In the genomic region with DNA sequence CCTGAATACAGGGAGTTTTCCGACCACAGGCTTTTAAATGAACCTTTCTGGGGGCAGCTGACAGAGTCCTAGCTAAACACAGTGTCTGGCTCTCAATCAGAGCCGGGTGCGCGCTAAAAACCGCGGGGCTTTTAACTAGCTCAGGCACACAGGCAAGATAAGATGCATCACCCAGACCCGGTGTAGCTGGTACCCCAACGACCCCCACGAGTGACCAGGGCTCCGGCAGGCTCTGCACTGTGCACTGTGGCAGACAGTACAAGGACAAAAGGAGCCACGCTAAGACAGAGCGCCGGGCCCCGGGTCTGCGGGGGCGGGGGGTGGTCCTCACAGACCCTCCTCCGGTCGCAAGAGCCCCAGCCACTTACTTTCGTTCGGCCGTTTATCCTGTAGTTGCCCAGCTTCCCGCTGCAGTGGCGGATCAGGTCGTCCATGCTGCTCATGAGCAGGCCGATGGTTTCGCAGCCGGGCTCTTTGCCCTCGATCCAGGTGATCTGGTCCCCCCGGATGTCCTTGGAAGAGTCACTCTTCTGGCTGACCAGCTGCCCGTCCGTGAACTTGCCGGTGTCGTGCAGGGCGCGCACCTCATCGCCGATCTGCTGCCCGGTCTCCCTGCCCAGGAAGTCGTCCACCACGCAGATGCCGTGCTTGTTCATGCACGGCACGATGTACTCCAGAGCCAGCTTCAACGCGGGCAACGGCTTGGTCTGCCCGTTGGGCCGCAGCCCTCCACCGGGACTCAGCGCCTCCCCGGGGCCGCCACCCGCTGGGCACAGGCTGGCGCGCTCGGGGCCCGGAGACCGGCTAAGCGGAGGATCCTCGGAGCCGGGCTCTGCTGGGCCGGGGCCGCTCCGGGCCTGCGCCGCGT, we compare ENCODE assay signal across 8 mouse cellular contexts. TPM values are rescaled to one million over a fixed set of nuclear protein-coding genes. Genes with fewer than 3 reads are reported as not detected.
DNase-seq lines count a peak whose midpoint lies in the region; ATAC-seq and TF ChIP-seq lines count a peak whose summit lies in the region.

No protein-coding gene starts in this region.

- peak overlapping the region; percentile 88 for H3K4me2 ChIP-seq in intestine, embryonic 16.5 days (ENCODE audit: low read depth, low read length)
- H3K4me2 ChIP-seq in liver, embryonic 11.5 days: peak overlapping the region; percentile 88
- H3K4me2 ChIP-seq in myocyte (ENCODE audit: low read depth): peak overlapping the region; percentile 89
- H3K4me2 ChIP-seq in stomach, postnatal 0 days (replicated peaks; ENCODE audit: low read depth): peak overlapping the region; percentile 94

- peak; percentile 7 for ATAC-seq in intestine, embryonic 16.5 days
- peak; percentile 25 for ATAC-seq in liver, embryonic 11.5 days (replicated peaks; ENCODE audit: low FRiP score)
- peak; percentile 16; the same call in 1 of the 2 replicates for ATAC-seq in stomach, postnatal 0 days (ENCODE audit: low FRiP score, low TSS enrichment)

- TF ChIP-seq EP300 in stomach, postnatal 0 days (optimal IDR thresholded peaks at IDR 0.05): no peak

- H3K79me2 ChIP-seq in myocyte (ENCODE audit: control insufficient read depth, insufficient read depth): peaks cover 59% of the 10 kb centered on the region

- TF ChIP-seq POLR2A in myocyte (IDR thresholded peaks at IDR 0.05; ENCODE audit: insufficient read length, low read depth): peak; percentile 17

- H3K9me3 ChIP-seq in intestine, embryonic 16.5 days (ENCODE audit: control insufficient read depth, low read length): no peaks in the 10 kb centered on the region
- no peaks in the 10 kb centered on the region for H3K9me3 ChIP-seq in liver, embryonic 11.5 days (ENCODE audit: control insufficient read depth, low read length)
- no peaks in the 10 kb centered on the region for H3K9me3 ChIP-seq in stomach, postnatal 0 days (ENCODE audit: control insufficient read depth, low read length)

- H3K9ac ChIP-seq in intestine, embryonic 16.5 days (ENCODE audit: low read depth, low read length): peak overlapping the region; percentile 87
- peak overlapping the region; percentile 80 for H3K9ac ChIP-seq in liver, embryonic 11.5 days (ENCODE audit: low read depth, low read length)
- H3K9ac ChIP-seq in stomach, postnatal 0 days (ENCODE audit: low read length): peak overlapping the region; percentile 89

- under 1% methylated on average over 52 of the region's 67 CpGs for WGBS in intestine, embryonic 16.5 days
- WGBS in liver, embryonic 11.5 days: under 1% methylated on average over 60 of the region's 67 CpGs
- WGBS in stomach, postnatal 0 days: under 1% methylated on average over 61 of the region's 67 CpGs

- TF ChIP-seq CTCF in stomach, postnatal 0 days (IDR thresholded peaks at IDR 0.05; ENCODE audit: low read depth): no peak

- no peaks in the 10 kb centered on the region for H3K27me3 ChIP-seq in intestine, embryonic 16.5 days (replicated peaks; ENCODE audit: control insufficient read depth, insufficient read depth, low read length)
- 0 out of 2 replicates have a peak, but pooled peaks cover 3% of the 10 kb centered on the region for H3K27me3 ChIP-seq in liver, embryonic 11.5 days (replicated peaks; ENCODE audit: control insufficient read depth, insufficient read depth, low read length)
- H3K27me3 ChIP-seq in myocyte (ENCODE audit: control insufficient read depth, insufficient read depth, insufficient read length): no peaks in the 10 kb centered on the region
- H3K27me3 ChIP-seq in stomach, postnatal 0 days (ENCODE audit: control insufficient read depth, insufficient read depth, low read length): no peaks in the 10 kb centered on the region

- H3K36me3 ChIP-seq in intestine, embryonic 16.5 days (ENCODE audit: control insufficient read depth, insufficient read depth, low read length): no peaks in the 10 kb centered on the region
- peaks cover 2% of the 10 kb centered on the region; the same call in 1 of the 2 replicates for H3K36me3 ChIP-seq in liver, embryonic 11.5 days (ENCODE audit: control insufficient read depth, insufficient read depth, low read length)
- no peaks in the 10 kb centered on the region for H3K36me3 ChIP-seq in myocyte (ENCODE audit: control insufficient read depth, insufficient read depth)
- no peaks in the 10 kb centered on the region for H3K36me3 ChIP-seq in stomach, postnatal 0 days (ENCODE audit: control insufficient read depth, insufficient read depth, low read length)

- H3ac ChIP-seq in myocyte (ENCODE audit: control insufficient read depth, insufficient read length): peak overlapping the region; percentile 94

- peak; percentile 38 for DNase-seq in lung, adult 18-20 months
- DNase-seq in lung, postnatal 25 days (ENCODE audit: low spot score): no peak
- DNase-seq in cerebellum, postnatal 36 days: peak; percentile 62 to 66
- DNase-seq in gastrocnemius, postnatal 4 days (ENCODE audit: low spot score in 2 of 2): peak; percentile 41 to 52
- DNase-seq in liver, embryonic 11.5 days (ENCODE audit: low spot score): peak; percentile 68
- DNase-seq in stomach, postnatal 0 days (ENCODE audit: low spot score): peak; percentile 62

- peak overlapping the region; percentile 92 for H3K4me3 ChIP-seq in intestine, embryonic 16.5 days (ENCODE audit: low read length)
- H3K4me3 ChIP-seq in liver, embryonic 11.5 days (ENCODE audit: low read depth, low read length): peak overlapping the region; percentile 85
- H3K4me3 ChIP-seq in myocyte: peak overlapping the region; percentile 94
- peak overlapping the region; percentile 79 for H3K4me3 ChIP-seq in stomach, postnatal 0 days (ENCODE audit: low read depth, low read length)

- peaks cover 35% of the 10 kb centered on the region for H3K4me1 ChIP-seq in intestine, embryonic 16.5 days (ENCODE audit: control insufficient read depth, insufficient read depth, low read length)
- peaks cover 14% of the 10 kb centered on the region for H3K4me1 ChIP-seq in liver, embryonic 11.5 days (replicated peaks; ENCODE audit: control insufficient read depth, insufficient read depth, low read length)
- H3K4me1 ChIP-seq in stomach, postnatal 0 days (replicated peaks; ENCODE audit: control insufficient read depth, insufficient read depth): peaks cover 3% of the 10 kb centered on the region; the same call in 1 of the 2 replicates

- H3K27ac ChIP-seq in intestine, embryonic 16.5 days (ENCODE audit: low read length): peak overlapping the region; percentile 98
- peak overlapping the region; percentile 94 for H3K27ac ChIP-seq in liver, embryonic 11.5 days (ENCODE audit: low read depth, low read length)
- H3K27ac ChIP-seq in stomach, postnatal 0 days (replicated peaks): peak overlapping the region; percentile 98

TF ChIP-seq in myocyte, 11 proteins besides CTCF, POLR2A, EP300 and RAD21:
- no peak for TF ChIP-seq REST (IDR thresholded peaks at IDR 0.05; ENCODE audit: insufficient read depth, insufficient read length)

RNA-seq across cellular contexts. Expression of gene Egln1, which starts 1.0 kb away (rescaled TPM):
- total RNA-seq in gastrocnemius, postnatal 4 days (2021): 10 to 100 TPM; 53.0 to 53.5 TPM
- 9.4 and 11.0 TPM in 2 replicates for polyA plus RNA-seq in intestine, embryonic 16.5 days (2015; fragmentation: Nextera tagmentation; extraction: Ambion mirVana)
- polyA plus RNA-seq in liver, embryonic 11.5 days (2014; fragmentation: Nextera tagmentation; extraction: Ambion mirVana): 8.4 and 10.0 TPM in 2 replicates
- polyA plus RNA-seq in myocyte (2012; fragmentation: generic; extraction: Trizol): 35.8 TPM
- 7.1 and 7.5 TPM in 2 replicates for polyA plus RNA-seq in stomach, postnatal 0 days (2015; fragmentation: Nextera tagmentation; extraction: Ambion mirVana)

RNA-seq across cellular contexts. Expression of gene Sprtn, which starts 50.4 kb away (rescaled TPM):
- total RNA-seq in gastrocnemius, postnatal 4 days (2021): 10 to 100 TPM; 11.7 to 11.9 TPM
- polyA plus RNA-seq in intestine, embryonic 16.5 days (2015; fragmentation: Nextera tagmentation; extraction: Ambion mirVana): 6.1 and 6.7 TPM in 2 replicates
- polyA plus RNA-seq in liver, embryonic 11.5 days (2014; fragmentation: Nextera tagmentation; extraction: Ambion mirVana): 11.5 and 13.2 TPM in 2 replicates
- polyA plus RNA-seq in myocyte (2012; fragmentation: generic; extraction: Trizol): 13.3 TPM
- polyA plus RNA-seq in stomach, postnatal 0 days (2015; fragmentation: Nextera tagmentation; extraction: Ambion mirVana): 4.9 and 5.0 TPM in 2 replicates

RNA-seq across cellular contexts. Expression of gene Exoc8, which starts 50.6 kb away (rescaled TPM):
- 10 to 100 TPM; 10.4 to 11.3 TPM for total RNA-seq in gastrocnemius, postnatal 4 days (2021)
- 3.2 and 6.0 TPM in 2 replicates for polyA plus RNA-seq in intestine, embryonic 16.5 days (2015; fragmentation: Nextera tagmentation; extraction: Ambion mirVana)
- polyA plus RNA-seq in liver, embryonic 11.5 days (2014; fragmentation: Nextera tagmentation; extraction: Ambion mirVana): 9.1 and 9.7 TPM in 2 replicates
- polyA plus RNA-seq in myocyte (2012; fragmentation: generic; extraction: Trizol): 8.8 TPM
- 4.9 and 5.9 TPM in 2 replicates for polyA plus RNA-seq in stomach, postnatal 0 days (2015; fragmentation: Nextera tagmentation; extraction: Ambion mirVana)
